Mouse (Mus musculus) frontal cortex, postnatal 14 days (tissue): ENCODE measurements at regions not wholly inside any gene's neighbourhood (a gene's known extent, or its start where the extent isn't known, plus 50 kb on each side); places are given as distances from the start of the nearest gene placed in this dataset.
"Not testable (repeated sequence)": the region's sequence is repeated elsewhere in the genome, so short reads cannot be mapped to it uniquely, and the experiment has no call there.

Experiments
- DNase-seq, 2 experiments: peaks; one replicate each; pipeline ENCODE4 v3.0.0; 2022; ENCODE audit warnings: low spot score in 2 of 2

DNA sequence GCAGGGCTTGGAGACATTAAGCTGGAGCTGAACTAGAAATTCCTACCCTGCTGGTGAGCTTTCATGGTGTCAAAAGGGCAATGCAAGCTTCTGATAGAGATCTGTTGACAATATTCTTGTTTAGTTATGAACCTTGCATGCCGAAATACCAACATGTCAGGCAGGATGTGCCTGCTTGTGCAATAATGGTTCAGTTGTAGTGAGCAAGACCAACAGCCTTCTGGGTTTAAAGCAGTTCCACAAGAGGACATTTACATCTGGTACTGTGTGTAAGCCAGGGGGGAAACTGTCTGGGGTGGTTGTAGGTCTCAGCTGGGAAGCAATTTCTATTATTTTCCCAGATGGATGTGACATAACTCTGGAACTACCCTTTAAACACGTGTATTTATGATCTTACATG, 987.6 kb upstream of the Gm38303 start:
- DNase-seq, result no peak

DNA sequence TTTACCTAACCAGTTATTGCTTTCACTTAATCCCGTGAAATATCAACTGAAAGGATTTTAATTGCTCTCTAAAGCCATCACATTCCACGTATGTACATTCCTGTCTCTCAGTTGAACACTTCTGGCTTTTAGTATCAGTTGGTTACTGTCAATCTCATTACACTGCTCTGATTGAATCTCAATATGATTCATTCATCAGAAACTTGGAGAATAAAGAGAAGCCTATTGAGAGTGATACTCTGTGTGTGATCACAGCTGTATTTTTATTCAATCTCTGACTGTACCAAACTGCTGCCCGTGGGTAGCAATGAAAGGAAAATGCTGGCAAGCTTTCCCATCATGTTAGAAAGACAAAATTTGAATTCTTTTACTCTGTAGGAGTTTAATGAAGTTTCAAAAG, 957.5 kb upstream of the Gm38303 start:
- DNase-seq, result no peak

GRCm38 (mm10) chr3:11261052-11261451, 925.6 kb upstream of the Gm38303 start:
- DNase-seq, result no peak

DNA sequence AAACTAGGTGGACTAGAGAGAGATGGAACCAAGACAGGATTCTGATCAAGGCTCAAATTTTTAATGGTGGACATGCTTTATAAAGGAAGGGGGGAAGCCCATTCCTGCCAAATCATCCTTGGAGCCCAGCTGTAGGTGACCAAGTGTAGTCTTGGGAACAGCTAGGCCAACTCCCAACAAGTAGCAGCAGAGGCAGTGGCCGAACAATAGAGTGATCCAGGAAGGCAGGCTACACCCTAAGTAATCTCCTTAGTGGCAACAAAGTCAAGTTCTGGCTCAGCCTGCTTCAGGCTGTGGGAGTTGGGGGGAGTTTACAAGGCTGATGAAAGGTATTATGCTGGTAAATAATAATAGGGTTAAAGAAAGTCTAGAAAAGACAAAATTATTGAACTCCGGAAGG, 878.5 kb upstream of the Gm38303 start:
- no peak for DNase-seq

DNA sequence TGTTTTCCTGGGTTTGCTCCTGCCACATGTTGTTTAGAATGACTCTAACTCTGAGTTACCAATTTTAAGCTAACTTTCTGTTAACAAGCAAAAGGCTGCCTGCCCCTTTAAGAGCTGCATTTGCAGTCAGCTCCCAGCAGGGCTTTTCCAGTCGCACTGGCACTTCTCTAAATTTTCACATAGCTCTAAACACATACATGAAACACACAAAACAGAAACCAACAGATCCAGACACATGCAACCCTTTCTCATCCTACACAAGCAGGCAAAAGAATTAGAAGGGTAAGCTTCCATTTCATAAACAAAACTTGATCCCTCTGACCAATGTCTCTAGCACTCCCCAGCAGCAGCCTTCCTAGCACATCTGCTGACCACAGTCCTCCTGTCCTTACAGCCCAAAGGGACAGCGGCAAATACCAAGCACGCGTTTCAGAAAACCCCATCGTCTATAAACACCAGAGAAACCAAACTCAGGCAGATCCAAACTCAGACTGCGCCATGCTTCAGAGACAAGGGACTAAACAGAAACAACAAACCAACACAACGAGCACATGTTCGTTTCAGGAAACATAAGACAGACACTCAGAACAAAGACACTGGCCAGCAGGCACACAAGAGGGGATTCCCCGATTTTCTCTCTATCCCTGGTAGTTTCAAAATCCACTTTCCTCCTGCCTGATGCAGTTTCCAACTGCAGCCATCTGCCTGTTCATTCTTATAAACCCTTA, 877.6 kb upstream of the Gm38303 start:
- DNase-seq, result not testable (repeated sequence)

GRCm38 (mm10) chr3:11212290-11212912, 876.9 kb upstream of the Gm38303 start:
- DNase-seq, result not testable (repeated sequence)

GRCm38 (mm10) chr3:11210920-11211811, 875.7 kb upstream of the Gm38303 start:
- not testable (repeated sequence) for DNase-seq

- no peak for DNase-seq
Observed at GRCm38 (mm10) chr3:11174002-11174401, 838.5 kb upstream of the Gm38303 start.

DNA sequence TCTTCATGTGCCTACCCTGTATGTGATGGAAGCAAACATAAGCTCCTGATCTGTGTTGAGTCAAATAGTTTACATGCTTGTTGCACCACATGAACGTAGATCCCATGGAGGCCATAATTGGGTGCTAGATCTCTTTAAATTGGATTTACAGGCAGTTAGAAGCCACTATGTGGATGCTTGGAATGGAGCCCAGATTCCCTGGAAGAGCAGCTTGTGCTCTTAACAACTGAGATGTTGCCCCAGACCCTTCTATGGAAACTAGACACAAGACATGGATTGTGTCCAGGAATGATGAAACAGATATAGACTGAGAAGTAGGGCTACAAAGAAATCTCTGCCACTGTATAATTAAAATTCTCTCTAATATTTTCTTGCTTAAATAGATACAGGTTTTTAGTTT, 819.9 kb upstream of the Gm38303 start:
- DNase-seq, result peak in 1 of 2 experiments; percentile 6
